Mouse (Mus musculus) CD8-positive naive resting alpha-beta T cell, adult 2 months (primary cell): ENCODE data around the gene Gm20830.
"Not testable (repeated sequence)": the region's sequence is repeated elsewhere in the genome, so short reads cannot be mapped to it uniquely, and the experiment has no call there.

ENCODE experiments used
- DNase-seq, 2 experiments: peaks; one replicate each; pipeline ENCODE4 v3.0.0; 2022; ENCODE audit warnings: low read depth in 2 of 2, low spot score in 2 of 2

The Gm20830 gene

GRCm38 (mm10) chrY:6918182-6918581, at the start of gene Gm20830:
Gm20830 (minus strand) TSS chrY:6918282.
- not testable (repeated sequence) for DNase-seq
